Mouse (Mus musculus) G1E (cell line): ENCODE measurements around the gene Tdrd7.

Experiments
- CTCF ChIP-seq: IDR thresholded peaks from 2 replicates; pipeline ENCODE4 v1.5.1; 2012; ENCODE audit warnings: low read depth, low read length, inconsistent platforms, mixed read lengths
- GATA1 ChIP-seq: IDR thresholded peaks from 2 replicates; pipeline ENCODE4 v1.6.1; 2012; ENCODE audit warnings: borderline replicate concordance, low read length, inconsistent platforms, mixed read lengths
- POLR2AphosphoS5 ChIP-seq: IDR thresholded peaks from 2 replicates; pipeline ENCODE4 v1.6.1; 2012; ENCODE audit warnings: low read depth, low read length, inconsistent platforms; ENCODE audit not compliant: insufficient replicate concordance
- TAL1 ChIP-seq: conservative IDR thresholded peaks from 2 replicates; pipeline ENCODE4 v1.6.1; 2012; ENCODE audit warnings: low read depth, low read length, inconsistent platforms, mixed read lengths

GRCm38 (mm10) chr4:45966716-45967115 lies 1.6 kb downstream of the Tdrd7 start:
- TF ChIP-seq CTCF (no peak), POLR2AphosphoS5 (no peak), TAL1 (no peak), GATA1 (no peak)
